19 mouse cellular contexts compared by ENCODE assay signal in the genomic region with DNA sequence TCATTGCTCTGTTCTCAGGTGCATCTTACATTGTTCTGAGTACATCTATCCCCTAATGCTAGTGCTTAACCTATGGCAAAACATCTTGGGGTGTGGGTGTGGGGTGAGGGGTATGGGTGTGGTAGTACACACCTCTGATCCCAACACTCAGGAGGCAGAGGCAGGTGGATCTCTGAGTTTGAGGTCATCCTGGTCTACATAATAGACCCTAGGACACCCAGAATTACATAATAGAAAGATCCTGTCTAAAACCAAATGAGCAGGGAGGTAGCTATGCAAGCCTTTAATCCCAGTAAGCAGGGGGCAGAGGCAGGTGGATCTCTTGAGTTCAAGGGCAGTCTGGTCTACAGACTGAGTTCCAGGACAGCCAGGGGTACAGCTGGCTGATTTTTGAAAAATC. TPM values are rescaled to one million over a fixed set of nuclear protein-coding genes. Genes with fewer than 3 reads are reported as not detected.
"Had no signal": no experiment of that assay in that cellular context is flagged by ENCODE, and none has a peak within 500 bp of the region (broad histone marks: within the 10 kb centered on the region; RNA-seq: fewer than 3 reads in every experiment).

No protein-coding gene starts in this region.

- ATAC-seq: intestine, postnatal 0 days; midbrain, embryonic 15.5 days had no signal

- H3K27ac ChIP-seq: limb, embryonic 15.5 days; midbrain, embryonic 15.5 days had no signal

- H3K9ac ChIP-seq: limb, embryonic 15.5 days; midbrain, embryonic 15.5 days had no signal

- DNase-seq: kidney, adult 8-10 months; kidney, postnatal 36 days; layer of hippocampus, adult 9-11 months; layer of hippocampus, postnatal 36 days; lung, embryonic 14.5 days; lung, postnatal 10 days; lung, postnatal 4 days; right cerebral cortex, adult 18-20 months; right cerebral cortex, postnatal 25 days; thymus, postnatal 36 days had no signal

- H3K27me3 ChIP-seq: limb, embryonic 15.5 days; liver, embryonic 15.5 days; midbrain, embryonic 15.5 days had no signal

- H3K9me3 ChIP-seq: limb, embryonic 15.5 days; liver, embryonic 15.5 days; midbrain, embryonic 15.5 days had no signal

RNA-seq across cellular contexts. Expression of gene Galr3, which starts 32.1 kb away (rescaled TPM):
- total RNA-seq: layer of hippocampus, postnatal 36 days; megakaryocyte, adult 5-6 weeks had no signal
- polyA plus RNA-seq: kidney, embryonic 16.5 days; limb, embryonic 11.5 days; lung, embryonic 14.5 days; midbrain, embryonic 11.5 days; midbrain, embryonic 15.5 days; neural tube, embryonic 11.5 days had no signal
